Mouse (Mus musculus) cerebellum, adult 2 months (tissue): ENCODE results near the gene Cdk6. TPM values are rescaled to one million over a fixed set of nuclear protein-coding genes. Genes with fewer than 3 reads are reported as not detected.

Experiments
- DNase-seq, 2 experiments: peaks; one replicate each; pipeline ENCODE4 v3.0.0; 2021
- H3K27ac ChIP-seq: fragments of 200-500 bp; 2 replicates; pipeline ENCODE4 v1.5.1; 2012; ENCODE audit warnings: low read length, control low read depth, inconsistent platforms; ENCODE audit not compliant: insufficient read depth
- H3K27me3 ChIP-seq: fragments of 200-500 bp; 2 replicates; pipeline ENCODE4 v1.6.1; 2012; ENCODE audit warnings: inconsistent platforms, mild to moderate bottlenecking, low read length, moderate library complexity; ENCODE audit not compliant: control insufficient read depth, insufficient read depth
- H3K4me1 ChIP-seq: fragments of 200-500 bp; 2 replicates; pipeline ENCODE4 v1.6.1; 2011; ENCODE audit warnings: low read length; ENCODE audit not compliant: control insufficient read depth, insufficient read depth
- H3K4me3 ChIP-seq: fragments of 200-500 bp; replicated peaks from 2 replicates; pipeline ENCODE3; 2011; ENCODE audit warnings: mild to moderate bottlenecking, low read depth, low read length, control low read depth; ENCODE audit not compliant: insufficient read depth
- CTCF ChIP-seq: fragments of 200-500 bp; IDR thresholded peaks from 2 replicates; pipeline ENCODE4 v1.5.1; 2011; ENCODE audit warnings: low read depth, mild to moderate bottlenecking, control low read depth, low read length, moderate library complexity, borderline replicate concordance; ENCODE audit not compliant: insufficient read depth
- POLR2A ChIP-seq: fragments of 200-500 bp; IDR thresholded peaks from 2 replicates; pipeline ENCODE4 v1.6.1; 2011; ENCODE audit warnings: low read length, control low read depth, borderline replicate concordance; ENCODE audit not compliant: insufficient read depth
- WGBS: fragments of 180-500 bp; shearing (Covaris S2); methylation state at CpG from one replicate; pipeline ENCODE4 v1.1.7; 2018; 5-methylcytosine and 5-hydroxymethylcytosine counted together
- polyA plus RNA-seq: library from polyadenylated mRNA; depleted of rRNA; stranded (reverse); fragments of >200 nt; gene quantifications from 2 replicates; pipeline ENCODE4 v1.2.3, GENCODE M21; 2012

The Cdk6 gene
- polyA plus RNA-seq, 1 experiment: 0.39 TPM

- H3K27ac ChIP-seq: no peak overlapping the region
- no peak for DNase-seq
- 95% methylated on average over 5 of the region's 5 CpGs for WGBS
- TF ChIP-seq POLR2A (no peak), CTCF (no peak)
- H3K27me3 ChIP-seq: no peaks in the 10 kb centered on the region
- no peak overlapping the region for H3K4me3 ChIP-seq
- H3K4me1 ChIP-seq: no peaks in the 10 kb centered on the region
Measured at GRCm38 (mm10) chr5:3361252-3361651, 20.0 kb downstream of the Cdk6 start.

GRCm38 (mm10) chr5:3362111-3362510, 20.8 kb downstream of the Cdk6 start:
- TF ChIP-seq POLR2A (no peak), CTCF (no peak)
- no peaks in the 10 kb centered on the region for H3K4me1 ChIP-seq
- H3K27ac ChIP-seq: no peak overlapping the region
- no peak overlapping the region for H3K4me3 ChIP-seq
- no peaks in the 10 kb centered on the region for H3K27me3 ChIP-seq
- 88% methylated on average over 8 of the region's 8 CpGs for WGBS
- no peak for DNase-seq

- 76% methylated on average over 15 of the region's 15 CpGs for WGBS
- TF ChIP-seq POLR2A (no peak), CTCF (no peak)
- H3K4me1 ChIP-seq: no peaks in the 10 kb centered on the region
- DNase-seq: no peak
- H3K4me3 ChIP-seq: no peak overlapping the region
- no peaks in the 10 kb centered on the region for H3K27me3 ChIP-seq
- no peak overlapping the region for H3K27ac ChIP-seq
Measured at GRCm38 (mm10) chr5:3363036-3363983, 22.0 kb downstream of the Cdk6 start.

GRCm38 (mm10) chr5:3367045-3367444, 25.8 kb downstream of the Cdk6 start:
- Histone ChIP-seq H3K27ac (no peak overlapping the region), H3K4me3 (no peak overlapping the region), H3K4me1 (no peaks in the 10 kb centered on the region), H3K27me3 (no peaks in the 10 kb centered on the region)
- no peak for DNase-seq
- WGBS: 95% methylated on average over 4 of the region's 4 CpGs
- no peak for TF ChIP-seq POLR2A
- no peak for TF ChIP-seq CTCF

GRCm38 (mm10) chr5:3369317-3369716, 28.0 kb downstream of the Cdk6 start:
- Histone ChIP-seq H3K27me3 (no peaks in the 10 kb centered on the region), H3K27ac (no peak overlapping the region), H3K4me3 (no peak overlapping the region), H3K4me1 (no peaks in the 10 kb centered on the region)
- no peak for TF ChIP-seq CTCF
- no peak for TF ChIP-seq POLR2A
- DNase-seq: no peak
- 82% methylated on average over 6 of the region's 6 CpGs for WGBS

GRCm38 (mm10) chr5:3371212-3371611, 29.9 kb downstream of the Cdk6 start:
- WGBS: 94% methylated on average over 2 of the region's 2 CpGs
- TF ChIP-seq CTCF (no peak), POLR2A (no peak)
- no peaks in the 10 kb centered on the region for H3K4me1 ChIP-seq
- H3K27ac ChIP-seq: no peak overlapping the region
- DNase-seq: no peak
- no peak overlapping the region for H3K4me3 ChIP-seq
- no peaks in the 10 kb centered on the region for H3K27me3 ChIP-seq

- 93% methylated on average over 10 of the region's 10 CpGs for WGBS
- no peak for TF ChIP-seq CTCF
- no peak for TF ChIP-seq POLR2A
- H3K4me3 ChIP-seq: no peak overlapping the region
- no peak overlapping the region for H3K27ac ChIP-seq
- H3K4me1 ChIP-seq: no peaks in the 10 kb centered on the region
- H3K27me3 ChIP-seq: no peaks in the 10 kb centered on the region
- DNase-seq: no peak
Measured at GRCm38 (mm10) chr5:3373170-3373569, 31.9 kb downstream of the Cdk6 start.

- 92% methylated on average over 10 of the region's 10 CpGs for WGBS
- Histone ChIP-seq H3K4me3 (no peak overlapping the region), H3K27ac (no peak overlapping the region), H3K27me3 (no peaks in the 10 kb centered on the region), H3K4me1 (no peaks in the 10 kb centered on the region)
- no peak for DNase-seq
- TF ChIP-seq CTCF: no peak
Measured at GRCm38 (mm10) chr5:3374763-3375162, 33.5 kb downstream of the Cdk6 start.
